Mouse (Mus musculus) intestine, postnatal 0 days (tissue): ENCODE measurements around the gene Myh6. TPM values are rescaled to one million over a fixed set of nuclear protein-coding genes. Genes with fewer than 3 reads are reported as not detected.

ENCODE experiments used
- ATAC-seq: fragments of 200-750 bp; cut with Nextera tagmentation; 2 replicates; pipeline ENCODE4 v1.8.0; 2017; ENCODE audit warnings: mild to moderate bottlenecking, moderate TSS enrichment, moderate library complexity
- H3K27ac ChIP-seq: fragments of 300-500 bp; sonication (generic); 2 replicates; pipeline ENCODE4 v1.5.1; 2014; ENCODE audit warnings: mild to moderate bottlenecking, low read depth, low read length, moderate library complexity
- H3K27me3 ChIP-seq: fragments of 300-500 bp; sonication (generic); replicated peaks from 2 replicates; pipeline ENCODE4 v1.6.1; 2014; ENCODE audit warnings: low read length, mixed read lengths; ENCODE audit not compliant: control insufficient read depth, insufficient read depth
- H3K36me3 ChIP-seq: fragments of 300-500 bp; sonication (generic); 2 replicates; pipeline ENCODE4 v1.6.1; 2014; ENCODE audit warnings: mild to moderate bottlenecking, moderate library complexity; ENCODE audit not compliant: control insufficient read depth, insufficient read depth
- H3K4me1 ChIP-seq: fragments of 300-500 bp; sonication (generic); replicated peaks from 2 replicates; pipeline ENCODE4 v1.6.1; 2014; ENCODE audit warnings: antibody characterized with exemption, low read length, mixed read lengths; ENCODE audit not compliant: control insufficient read depth, insufficient read depth
- H3K4me2 ChIP-seq: fragments of 300-500 bp; sonication (generic); replicated peaks from 2 replicates; pipeline ENCODE4 v1.6.1; 2014; ENCODE audit warnings: low read depth, mild to moderate bottlenecking, moderate library complexity
- H3K4me3 ChIP-seq: fragments of 300-500 bp; sonication (generic); 2 replicates; pipeline ENCODE4 v1.5.1; 2014; ENCODE audit warnings: low read depth, low read length
- H3K9ac ChIP-seq: fragments of 300-500 bp; sonication (generic); 2 replicates; pipeline ENCODE4 v1.6.1; 2014; ENCODE audit warnings: mild to moderate bottlenecking, low read depth, low read length
- H3K9me3 ChIP-seq: fragments of 300-500 bp; sonication (generic); 2 replicates; pipeline ENCODE4 v1.6.1; 2016; ENCODE audit warnings: mixed run types; ENCODE audit not compliant: control insufficient read depth
- CTCF ChIP-seq: sonication (generic); IDR thresholded peaks from 2 replicates; pipeline ENCODE4 v1.5.1; 2016; ENCODE audit warnings: low read depth, mild to moderate bottlenecking, control low read depth, antibody characterized with exemption, moderate library complexity
- WGBS: fragments of 180-500 bp; shearing (Covaris S2); extraction: QIAGEN DNeasy Blood & Tissue Kit; methylation state at CpG from one replicate; pipeline ENCODE4 v1.1.7; 2014; 5-methylcytosine and 5-hydroxymethylcytosine counted together
- microRNA counts: library from miRNA; unstranded; fragments of <30 nt; microRNA quantifications from one replicate; lab custom pipeline; 2016
- microRNA-seq: library from miRNA; unstranded; fragments of <30 nt; microRNA quantifications from one replicate; pipeline ENCODE4, GENCODE M21; 2016
- polyA plus RNA-seq: library from polyadenylated mRNA; unstranded; fragments of >200 nt; fragmentation: Nextera tagmentation; extraction: Ambion mirVana; gene quantifications from 2 replicates; pipeline ENCODE4 v1.2.1, GENCODE M21; 2015

Gene Myh6
- polyA plus RNA-seq, 1 experiment from 2014 or later, result 0.53 TPM

- H3K4me2 ChIP-seq, result peak overlapping the region; percentile 82
- peak overlapping the region; percentile 96 for H3K4me3 ChIP-seq
- peaks cover 31% of the 10 kb centered on the region for H3K36me3 ChIP-seq
- H3K4me1 ChIP-seq, result 0 out of 2 replicates have a peak, but pooled peaks cover 3% of the 10 kb centered on the region
- no peaks in the 10 kb centered on the region for H3K27me3 ChIP-seq
- no peaks in the 10 kb centered on the region for H3K9me3 ChIP-seq
- ATAC-seq, result peak; percentile 35
- peak overlapping the region; percentile 98 for H3K27ac ChIP-seq
- WGBS, result under 1% methylated on average over 49 of the region's 54 CpGs
- TF ChIP-seq CTCF, result no peak
- H3K9ac ChIP-seq, result peak overlapping the region; percentile 100
Measured at GRCm38 (mm10) chr14:54894296-54895151, 72.2 kb downstream of the Myh6 start.

GRCm38 (mm10) chr14:54893651-54894181, 73.0 kb downstream of the Myh6 start:
- ATAC-seq, result peak; percentile 97
- H3K36me3 ChIP-seq, result peaks cover 38% of the 10 kb centered on the region
- 0 out of 2 replicates have a peak, but pooled peaks cover 3% of the 10 kb centered on the region for H3K4me1 ChIP-seq
- no peaks in the 10 kb centered on the region for H3K9me3 ChIP-seq
- peak overlapping the region; percentile 100 for H3K9ac ChIP-seq
- peak overlapping the region; percentile 98 for H3K27ac ChIP-seq
- H3K4me2 ChIP-seq, result peak overlapping the region; percentile 82
- no peak for TF ChIP-seq CTCF
- H3K4me3 ChIP-seq, result peak overlapping the region; percentile 96
- WGBS, result under 1% methylated on average over 32 of the region's 38 CpGs
- H3K27me3 ChIP-seq, result no peaks in the 10 kb centered on the region

GRCm38 (mm10) chr14:54892200-54892599, 74.5 kb downstream of the Myh6 start, which contains the start of gene Pabpn1:
Gene Pabpn1 (plus strand): TSS chr14:54892500.
- Histone ChIP-seq H3K4me2 (peak within 1 kb of the TSS; percentile 60), H3K9me3 (no peaks in the 10 kb centered on the region), H3K4me3 (peak within 1 kb of the TSS; percentile 96), H3K4me1 (0 out of 2 replicates have a peak, but pooled peaks cover 3% of the 10 kb centered on the region), H3K27me3 (no peaks in the 10 kb centered on the region), H3K27ac (peak within 1 kb of the TSS; percentile 47), H3K36me3 (peaks cover 29% of the 10 kb centered on the region), H3K9ac (no peak within 1 kb of the TSS)
- ATAC-seq, result no peak
- TF ChIP-seq CTCF, result no peak
- WGBS, result 95% methylated on average over 3 of the region's 3 CpGs

MicroRNA genes within 50 kb of the gene (microRNA counts, 519-probe panel; counts per million panel counts)
- microRNA mmu-miR-208a (lab: Ali Mortazavi, UCI) (not detected), microRNA mmu-miR-208b (lab: Ali Mortazavi, UCI) (3,139 counts per million, percentile 35 among the panel's probes with 10 or more counts)

Small RNA genes lying within 50 kb of the gene (microRNA-seq; reads per million reads assigned to microRNA genes)
- not detected for gene Mir208a
- 149 reads per million, percentile 53 among the genes with 10 or more reads in this experiment for gene Mir208b

Other genes starting within 250 kb of the Myh6 start
- 34.2 and 36.9 TPM in 2 replicates for gene Slc7a8, start 185.0 kb downstream of the Myh6 start, polyA plus RNA-seq
- gene Rnf212b, start 152.8 kb downstream of the Myh6 start, polyA plus RNA-seq, result not detected in 2 replicates
- gene Homez, start 96.0 kb downstream of the Myh6 start, polyA plus RNA-seq, result 6.0 and 7.3 TPM in 2 replicates
- gene Ppp1r3e, start 89.4 kb downstream of the Myh6 start, polyA plus RNA-seq, result 3.8 and 4.1 TPM in 2 replicates
- 8.0 and 9.3 TPM in 2 replicates for gene Bcl2l2, start 83.5 kb downstream of the Myh6 start, polyA plus RNA-seq
- 1.8 and 1.9 TPM in 2 replicates for gene Gm20521, start 83.5 kb downstream of the Myh6 start, polyA plus RNA-seq
- gene Pabpn1, start 74.4 kb downstream of the Myh6 start, polyA plus RNA-seq, result 60.9 and 64.1 TPM in 2 replicates
- 12.5 and 12.9 TPM in 2 replicates for gene Slc22a17, start 53.8 kb downstream of the Myh6 start, polyA plus RNA-seq
- 6.5 and 7.1 TPM in 2 replicates for gene Efs, start 40.8 kb downstream of the Myh6 start, polyA plus RNA-seq
- gene Il25, start 34.2 kb downstream of the Myh6 start, polyA plus RNA-seq, result not detected in 2 replicates
- 1.1 and 2.1 TPM in 2 replicates for gene Cmtm5, start 30.7 kb downstream of the Myh6 start, polyA plus RNA-seq
- gene Gm17428, start 10.0 kb upstream of the Myh6 start, polyA plus RNA-seq, result not detected in 2 replicates
- gene Myh7, start 27.7 kb upstream of the Myh6 start, polyA plus RNA-seq, result 3.9 and 5.6 TPM in 2 replicates
- gene Ngdn, start 48.5 kb upstream of the Myh6 start, polyA plus RNA-seq, result 69.4 and 77.9 TPM in 2 replicates
- 0.87 and 1.1 TPM in 2 replicates for gene Zfhx2, start 125.4 kb upstream of the Myh6 start, polyA plus RNA-seq
- 7.5 and 8.8 TPM in 2 replicates for gene Thtpa, start 127.9 kb upstream of the Myh6 start, polyA plus RNA-seq
- 75.3 and 81.5 TPM in 2 replicates for gene Ap1g2, start 139.7 kb upstream of the Myh6 start, polyA plus RNA-seq
- 0.90 and 0.93 TPM in 2 replicates for gene Jph4, start 150.0 kb upstream of the Myh6 start, polyA plus RNA-seq